Mouse (Mus musculus) kidney, adult 18-20 months (tissue): ENCODE measurements around the gene Ap3s2.

Source experiments
- DNase-seq: peaks from one replicate; pipeline ENCODE4 v3.0.0; 2021

Ap3s2 gene

DNA sequence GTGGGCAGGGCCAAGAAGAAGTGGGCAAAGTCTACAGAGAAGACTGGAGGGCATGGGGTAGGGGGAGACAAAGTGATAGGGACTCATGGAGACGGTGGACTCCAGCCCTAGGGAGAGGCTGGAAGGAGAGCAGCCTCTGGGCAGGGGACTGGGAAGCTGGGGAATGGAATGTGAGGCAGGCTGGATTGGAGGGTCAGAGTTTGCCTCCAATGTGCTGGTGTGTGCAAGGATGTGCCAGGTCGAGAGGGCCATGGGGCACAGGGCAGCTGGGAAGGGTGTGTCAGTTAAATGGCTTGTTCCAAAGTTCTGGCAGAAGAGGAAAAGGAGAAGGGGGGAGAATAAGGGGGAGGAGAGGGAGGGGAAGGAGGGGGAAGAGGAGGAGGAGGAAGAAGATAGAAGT, 83.2 kb downstream of the Ap3s2 start:
- peak; percentile 60 for DNase-seq

GRCm38 (mm10) chr7:79835196-79835595, 85.3 kb downstream of the Ap3s2 start:
- DNase-seq = no peak

DNA sequence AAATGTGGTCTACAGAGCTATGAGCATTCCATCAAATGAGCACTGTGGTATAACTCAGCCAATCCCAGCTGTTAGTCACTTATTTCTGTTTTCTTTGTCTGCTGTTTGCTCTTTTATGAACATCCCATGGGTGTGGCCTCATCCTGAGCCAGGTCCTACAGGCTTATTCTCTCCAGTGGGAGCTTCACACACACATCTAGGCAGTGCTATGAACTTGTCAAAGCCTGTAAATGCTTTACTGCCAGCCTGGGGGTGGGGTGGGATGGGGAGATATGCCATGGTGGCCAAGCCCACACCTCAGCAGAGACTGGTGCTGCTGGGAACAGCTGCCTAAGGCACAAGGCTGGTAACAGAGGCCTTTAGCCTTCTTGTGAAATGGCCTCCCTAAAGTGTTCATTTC, 87.5 kb downstream of the Ap3s2 start:
- no peak for DNase-seq

DNA sequence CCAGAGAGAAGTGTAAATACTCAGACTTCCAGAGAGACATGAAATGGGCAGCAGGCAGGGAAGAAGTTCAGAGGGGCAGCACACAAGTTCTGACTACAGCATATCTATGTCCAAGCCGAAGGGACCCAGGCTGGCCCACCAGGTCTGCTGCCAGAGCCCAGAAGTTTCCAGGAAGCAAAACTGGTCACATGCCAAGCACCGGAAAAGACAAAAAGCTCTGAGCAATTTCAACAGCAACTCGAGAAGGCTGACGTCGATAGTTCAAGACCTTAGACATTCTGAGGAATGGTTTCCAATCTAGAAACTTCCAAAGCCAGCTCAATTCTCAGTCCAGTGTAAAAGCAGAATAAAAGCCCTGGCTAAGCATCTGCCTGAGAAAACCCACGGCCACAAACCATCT, 88.9 kb downstream of the Ap3s2 start:
- peak; percentile 26 for DNase-seq

DNA sequence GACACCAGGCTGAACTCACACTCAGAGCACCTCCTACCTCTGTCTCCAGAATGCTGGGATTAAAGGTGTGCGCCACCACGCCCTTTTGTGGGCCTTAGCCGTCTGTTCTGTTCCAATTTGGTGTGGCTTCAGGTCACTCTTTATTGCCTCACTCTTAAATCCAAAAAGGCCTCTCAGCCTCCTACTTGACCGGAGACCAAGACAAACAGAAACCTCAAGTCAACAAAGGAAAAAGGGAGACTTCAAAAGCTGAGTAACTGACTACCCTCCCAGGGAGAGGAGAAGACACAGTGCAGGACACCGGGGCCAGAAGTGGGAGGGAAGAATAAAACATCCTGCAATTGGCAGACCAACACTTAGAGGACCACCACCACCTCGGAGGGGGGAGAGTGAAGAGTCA, 89.3 kb downstream of the Ap3s2 start:
- DNase-seq = no peak

- DNase-seq = peak; percentile 66
Observed at GRCm38 (mm10) chr7:79828341-79828740, 92.1 kb downstream of the Ap3s2 start.
